Mouse (Mus musculus) kidney, adult 8-10 months (tissue): Measurements from ENCODE around the gene Gm17655.
"Not testable (repeated sequence)": the region's sequence is repeated elsewhere in the genome, so short reads cannot be mapped to it uniquely, and the experiment has no call there.

Source experiments
- DNase-seq, 2 experiments: peaks; one replicate each; pipeline ENCODE4 v3.0.0; 2022

Gm17655 gene

GRCm38 (mm10) chr5:110072413-110072812 lies at the start of gene Gm17655:
Gm17655 (minus strand) TSS chr5:110072513.
- not testable (repeated sequence) for DNase-seq

DNA sequence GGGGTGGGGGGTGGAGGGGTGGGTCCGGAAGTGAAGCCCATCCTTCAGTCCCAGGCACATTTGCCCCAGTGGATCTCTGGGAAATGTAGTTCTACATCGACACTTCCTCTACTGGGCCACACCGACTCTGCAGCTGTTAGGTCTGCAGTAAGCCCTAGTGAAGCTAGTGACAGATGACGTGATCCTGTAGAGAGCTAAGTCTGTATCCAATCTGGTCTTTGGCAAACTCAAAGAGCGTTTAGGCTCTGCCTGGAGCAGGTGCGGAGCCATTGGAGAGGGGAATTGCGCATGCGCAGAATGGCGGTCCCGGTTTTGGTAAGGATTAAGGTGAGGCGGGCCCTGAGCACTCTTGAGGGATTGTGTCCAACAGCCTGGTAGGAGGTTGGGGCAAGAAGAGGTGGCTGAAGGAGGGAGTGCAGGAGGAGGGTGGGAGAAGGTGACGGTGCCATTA lies 37.7 kb upstream of the Gm17655 start, which contains the start of gene Zfp605:
TSS of gene Zfp605 (plus strand) at position 102 of the 451 bp plus-strand sequence.
- DNase-seq = peak; percentile 86 to 92

- DNase-seq = peak; percentile 96 to 98
These were observed 36.0 kb upstream of the Gm17655 start for GRCm38 (mm10) chr5:110108305-110108628.

DNA sequence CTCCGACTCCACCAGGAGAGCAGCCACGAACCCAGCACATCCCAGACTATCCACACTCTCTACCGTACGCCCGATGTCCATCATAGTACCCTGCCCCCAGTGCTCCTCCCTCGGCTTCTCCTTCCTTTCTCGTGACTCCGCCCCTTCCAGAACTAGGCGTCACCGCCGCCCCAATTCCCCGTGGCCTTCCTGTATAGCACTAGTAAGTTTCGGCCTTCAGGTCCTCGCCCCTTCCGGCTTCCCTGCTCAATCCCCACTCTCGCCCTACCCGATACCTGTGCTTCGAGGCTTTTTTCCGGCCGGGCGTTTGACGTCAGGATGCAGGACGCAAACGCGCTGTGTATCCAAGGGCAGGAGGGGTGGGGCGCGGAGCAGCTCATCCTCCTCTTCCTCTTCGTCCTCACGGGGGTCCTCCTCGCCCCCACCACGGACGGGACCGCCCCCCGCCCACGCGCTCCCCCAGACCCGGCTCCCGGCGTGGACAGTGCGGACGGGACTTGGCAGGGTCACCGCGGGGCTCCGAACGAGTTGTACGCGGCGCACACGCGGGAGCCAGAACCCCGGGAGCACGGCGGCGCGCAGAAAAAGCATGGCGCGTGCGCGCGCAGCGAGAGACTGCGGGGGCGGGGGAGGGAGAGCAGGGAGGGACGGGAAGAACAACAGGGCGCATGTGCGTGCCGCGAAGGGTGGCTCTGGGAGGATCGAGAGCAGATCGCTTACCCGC lies 35.4 kb upstream of the Gm17655 start, which contains the start of gene Gtpbp6:
TSS of gene Gtpbp6 (minus strand) at position 617 of the 724 bp plus-strand sequence.
- peak; percentile 94 to 97 for DNase-seq

GRCm38 (mm10) chr5:110106901-110107564 lies 34.7 kb upstream of the Gm17655 start:
- peak in 1 of 2 experiments; percentile 34 for DNase-seq

DNA sequence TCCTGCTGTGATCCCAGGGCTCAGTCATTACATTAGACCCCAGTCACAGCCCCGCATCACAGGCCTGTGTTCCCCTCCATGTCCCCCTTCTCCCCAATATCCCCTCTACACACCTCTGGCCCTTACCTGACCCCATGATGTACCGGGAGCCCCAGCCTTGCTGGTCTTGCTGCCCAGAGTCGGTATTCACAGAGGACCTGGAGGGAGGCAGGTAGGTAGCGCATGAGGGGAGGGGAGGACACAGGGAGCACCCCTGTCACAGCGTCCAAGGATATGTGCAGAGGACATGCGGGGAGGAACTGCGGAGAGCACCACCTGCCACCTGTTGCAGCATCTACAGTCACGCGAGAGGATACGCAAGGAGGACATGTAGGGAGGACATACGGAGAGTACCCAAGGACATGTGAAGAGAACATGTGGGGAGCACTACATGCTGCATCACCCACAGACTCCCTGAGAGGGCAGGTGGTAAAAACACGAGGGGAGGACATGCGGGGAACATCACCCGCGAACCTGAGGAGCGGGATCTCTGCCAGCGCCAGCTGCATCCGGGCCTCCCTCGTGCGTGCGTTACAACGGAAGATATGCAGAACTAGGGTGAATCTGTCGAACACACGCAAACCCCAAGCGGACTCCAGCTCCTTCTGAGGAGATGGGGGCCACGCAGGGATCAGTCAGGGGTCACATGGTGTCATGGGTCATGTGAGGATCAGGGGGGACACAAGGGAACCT lies 34.0 kb upstream of the Gm17655 start:
- peak in 1 of 2 experiments; percentile 15 for DNase-seq

GRCm38 (mm10) chr5:110104616-110105380 lies 32.5 kb upstream of the Gm17655 start:
- no peak for DNase-seq

DNA sequence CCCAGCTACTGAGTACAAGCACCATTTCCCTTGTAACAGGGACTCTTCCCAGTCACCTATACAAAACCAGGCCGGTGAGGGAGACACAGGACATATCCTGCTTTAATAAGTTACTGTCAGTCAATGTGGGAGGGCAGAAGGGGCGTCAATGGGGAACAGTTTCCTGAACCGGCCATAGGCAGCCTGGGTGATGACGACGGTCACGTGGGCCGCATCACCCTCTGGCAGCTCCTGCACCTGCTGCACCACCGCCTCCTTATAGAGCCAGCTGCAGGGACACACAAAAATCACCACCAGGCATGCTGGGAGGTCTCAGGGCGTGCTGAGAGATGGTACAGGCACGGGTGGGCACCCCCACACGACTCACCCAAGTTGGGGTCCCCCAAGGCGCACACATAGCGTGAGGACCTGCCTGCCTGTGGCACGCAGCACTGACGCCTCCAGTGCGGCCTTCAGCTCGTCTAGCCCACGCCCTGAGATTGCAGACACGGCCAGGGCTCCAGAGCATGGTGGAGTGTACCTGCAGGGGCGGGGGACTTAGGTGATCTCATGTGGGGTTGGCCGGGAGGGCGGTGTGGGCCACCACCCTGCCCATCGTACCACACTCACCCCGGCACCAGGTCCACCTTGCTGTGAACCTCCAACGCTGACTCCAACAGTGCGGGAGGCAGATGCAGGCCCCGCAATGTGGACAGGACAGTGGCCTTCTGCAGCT lies 31.7 kb upstream of the Gm17655 start:
- DNase-seq = no peak

DNA sequence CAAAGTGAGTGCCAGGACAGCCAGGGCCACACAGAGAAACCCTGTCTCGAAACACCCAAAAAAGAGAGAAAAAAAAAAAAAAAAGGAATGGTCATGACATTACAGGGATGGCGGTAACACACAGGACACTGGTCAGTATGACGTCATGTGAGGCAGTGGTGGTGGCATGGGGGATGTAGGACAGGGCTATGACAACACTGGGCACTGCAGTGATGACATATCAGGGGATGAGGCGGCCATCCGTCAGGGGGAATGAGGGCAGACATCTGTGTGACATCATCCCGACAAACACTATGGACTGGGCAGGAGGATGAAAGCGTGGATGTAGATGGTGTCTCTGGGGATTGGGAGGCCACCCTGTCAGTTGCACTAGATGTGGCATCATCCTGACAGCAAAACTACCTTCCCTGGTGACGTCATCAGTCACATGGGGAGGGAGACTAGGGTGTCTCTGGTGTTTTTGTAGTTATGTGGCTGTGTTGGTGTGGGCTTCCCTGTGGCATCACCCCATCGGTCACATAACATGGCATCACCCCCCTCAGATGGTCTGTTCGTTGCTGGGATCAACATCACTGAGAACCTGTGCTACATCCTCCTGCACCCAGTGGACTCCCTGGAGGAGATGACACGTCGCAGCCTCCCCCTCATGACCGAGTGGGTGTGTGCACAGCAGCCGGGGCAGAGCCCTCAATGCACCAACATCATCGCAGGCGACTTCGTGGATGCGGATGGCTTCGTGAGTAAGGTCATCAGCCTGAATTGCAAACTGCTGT lies 30.7 kb upstream of the Gm17655 start:
- DNase-seq = no peak

DNA sequence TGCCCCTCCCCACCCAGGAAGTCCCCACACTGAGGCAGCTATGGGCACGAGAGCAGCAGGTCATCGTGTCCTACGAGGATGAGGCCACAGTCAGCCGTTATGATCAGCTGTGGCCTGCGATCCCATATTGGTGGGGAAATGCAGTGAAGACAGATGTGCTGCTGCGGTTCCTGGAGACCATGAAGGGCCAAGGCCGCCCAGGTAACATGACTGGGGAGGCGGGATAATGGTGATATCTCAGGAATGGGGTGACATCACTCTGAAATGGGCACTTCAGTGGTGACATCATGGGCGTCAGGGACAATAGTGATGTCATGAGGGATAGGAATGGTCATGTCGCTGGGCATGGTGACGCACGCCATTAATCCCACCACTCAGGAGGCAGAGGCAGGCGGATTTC lies 30.1 kb upstream of the Gm17655 start:
- no peak for DNase-seq

GRCm38 (mm10) chr5:110101716-110102347 lies 29.5 kb upstream of the Gm17655 start:
- peak in 1 of 2 experiments; percentile 69 for DNase-seq

GRCm38 (mm10) chr5:110100921-110101631 lies 28.8 kb upstream of the Gm17655 start:
- peak in 1 of 2 experiments; percentile 25 for DNase-seq

GRCm38 (mm10) chr5:110099656-110100580 lies 27.6 kb upstream of the Gm17655 start, which contains the start of gene Plcxd1:
Plcxd1 (plus strand) TSS chr5:110099969.
- DNase-seq = peak in 1 of 2 experiments; percentile 64

DNA sequence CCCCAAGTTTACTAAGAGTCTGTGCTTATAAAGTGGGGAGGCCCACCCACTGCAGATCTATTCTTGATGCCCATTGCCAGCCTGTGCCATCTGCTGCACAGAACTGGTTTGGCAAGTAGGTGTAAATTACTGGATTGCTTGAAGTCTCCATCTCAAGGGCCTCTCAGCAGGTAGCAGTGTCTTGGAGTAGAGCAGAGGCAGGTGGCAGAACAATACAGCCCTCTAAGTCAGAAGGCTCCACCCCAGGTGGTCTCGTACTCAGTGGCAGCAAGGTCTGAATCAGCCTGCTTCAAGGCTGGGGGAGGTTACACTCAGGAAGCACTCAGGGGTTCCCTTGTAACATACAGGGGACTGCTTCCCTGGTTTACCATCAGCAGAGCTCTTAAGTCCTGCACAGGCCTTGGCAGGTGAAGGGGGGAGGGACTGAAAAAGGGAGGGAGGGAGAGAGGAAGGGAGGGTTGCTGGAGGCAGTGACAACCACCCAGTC lies 26.7 kb upstream of the Gm17655 start:
- DNase-seq = no peak

DNA sequence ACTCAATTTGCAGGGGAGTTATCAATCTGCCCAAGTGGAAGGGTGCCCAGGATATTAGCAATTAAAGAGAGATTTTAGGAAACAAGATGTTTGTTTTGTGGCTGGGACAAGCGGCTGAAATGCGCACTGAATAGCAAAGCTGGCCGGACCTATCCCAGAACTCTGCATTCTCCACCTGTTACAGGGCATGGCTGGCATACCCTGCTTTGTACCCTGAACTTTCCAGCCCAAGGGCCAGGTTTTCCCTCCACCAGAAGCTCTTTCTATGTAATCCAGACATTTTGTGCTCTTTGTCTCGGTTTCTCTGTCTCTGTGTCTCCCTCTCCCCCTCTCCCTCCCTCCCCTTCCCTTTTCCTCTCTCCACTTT lies 22.5 kb upstream of the Gm17655 start:
- DNase-seq = no peak

- peak; percentile 88 to 89 for DNase-seq
These were observed 21.9 kb upstream of the Gm17655 start, which contains the start of gene Gm35315 for GRCm38 (mm10) chr5:110094030-110094846. Gm35315 (minus strand) TSS chr5:110094420.

DNA sequence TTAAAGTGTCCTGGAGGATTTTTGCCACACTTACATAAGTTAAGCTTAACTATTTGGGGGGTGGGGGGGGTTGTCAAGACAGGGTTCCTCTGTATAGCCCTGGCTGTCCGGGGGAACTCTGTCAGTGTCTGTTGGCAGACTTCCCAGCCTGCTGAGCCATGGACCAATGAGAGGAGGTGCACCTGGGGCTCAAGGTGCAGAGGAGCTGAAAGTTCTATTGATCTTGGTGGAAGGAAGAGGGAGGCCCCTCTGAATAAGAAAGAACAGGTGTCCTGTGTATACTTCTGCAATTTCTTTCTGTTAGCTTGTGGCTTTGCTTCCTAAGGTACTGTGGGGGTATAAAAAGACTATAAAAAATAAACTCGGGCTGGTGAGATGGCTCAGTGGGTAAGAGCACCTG lies 19.2 kb upstream of the Gm17655 start:
- DNase-seq = no peak
